Mouse (Mus musculus) embryonic facial prominence, embryonic 11.5 days (tissue): Measurements from ENCODE around the gene Ppp1r9a. TPM values are rescaled to one million over a fixed set of nuclear protein-coding genes. Genes with fewer than 3 reads are reported as not detected.

ENCODE experiments used
- ATAC-seq: fragments of 200-750 bp; cut with Nextera tagmentation; replicated peaks from 2 replicates; pipeline ENCODE4 v1.8.0; 2017; ENCODE audit warnings: low read depth; ENCODE audit not compliant: insufficient number of reproducible peaks, low FRiP score, low TSS enrichment
- DNase-seq: peaks from one replicate; pipeline ENCODE4 v3.0.0-alpha.2; 2015; ENCODE audit warnings: low spot score
- H3K27ac ChIP-seq: fragments of 300-500 bp; sonication (generic); replicated peaks from 2 replicates; pipeline ENCODE4 v1.5.1; 2014; ENCODE audit warnings: mild to moderate bottlenecking, low read depth, low read length, control low read depth
- H3K27me3 ChIP-seq: fragments of 300-500 bp; sonication (generic); 2 replicates; pipeline ENCODE4 v1.6.1; 2014; ENCODE audit warnings: mild to moderate bottlenecking, low read length, moderate library complexity, mixed read lengths; ENCODE audit not compliant: control insufficient read depth, insufficient read depth
- H3K36me3 ChIP-seq: fragments of 300-500 bp; sonication (generic); replicated peaks from 2 replicates; pipeline ENCODE4 v1.6.1; 2014; ENCODE audit warnings: low read depth, mild to moderate bottlenecking, low read length, moderate library complexity, mixed read lengths; ENCODE audit not compliant: control insufficient read depth, insufficient read depth
- H3K4me1 ChIP-seq: fragments of 300-500 bp; sonication (generic); 2 replicates; pipeline ENCODE4 v1.6.1; 2014; ENCODE audit warnings: low read length, mixed read lengths; ENCODE audit not compliant: control insufficient read depth, insufficient read depth
- H3K4me2 ChIP-seq: fragments of 300-500 bp; sonication (generic); 2 replicates; pipeline ENCODE4 v1.6.1; 2014; ENCODE audit warnings: low read depth, mild to moderate bottlenecking, control low read depth, low read length, moderate library complexity
- H3K4me3 ChIP-seq: fragments of 300-500 bp; sonication (generic); 2 replicates; pipeline ENCODE4 v1.5.1; 2014; ENCODE audit warnings: low read depth, low read length, control low read depth
- H3K9ac ChIP-seq: fragments of 300-500 bp; sonication (generic); replicated peaks from 2 replicates; pipeline ENCODE4 v1.6.1; 2014; ENCODE audit warnings: mild to moderate bottlenecking, control low read depth, low read length
- H3K9me3 ChIP-seq: fragments of 300-500 bp; sonication (generic); replicated peaks from 2 replicates; pipeline ENCODE4 v1.6.1; 2016; ENCODE audit warnings: mild to moderate bottlenecking, low read length, inconsistent platforms, mixed read lengths; ENCODE audit not compliant: control insufficient read depth
- WGBS: fragments of 180-500 bp; shearing (Covaris S2); extraction: QIAGEN DNeasy Blood & Tissue Kit; methylation state at CpG from one replicate; pipeline ENCODE4 v1.1.7; 2014; 5-methylcytosine and 5-hydroxymethylcytosine counted together
- polyA plus RNA-seq: library from polyadenylated mRNA; unstranded; fragments of >200 nt; fragmentation: Nextera tagmentation; extraction: Ambion mirVana; gene quantifications from 2 replicates; pipeline ENCODE4 v1.2.1, GENCODE M21; 2014

The Ppp1r9a gene
- polyA plus RNA-seq, 1 experiment from 2014 or later: 14.4 TPM

GRCm38 (mm10) chr6:5172571-5172970, 269.9 kb downstream of the Ppp1r9a start:
- WGBS: 72% methylated on average over 9 of the region's 9 CpGs
- no peak overlapping the region for H3K27ac ChIP-seq
- H3K9me3 ChIP-seq: no peaks in the 10 kb centered on the region
- no peak for DNase-seq
- no peaks in the 10 kb centered on the region for H3K27me3 ChIP-seq
- H3K4me1 ChIP-seq: no peaks in the 10 kb centered on the region
- no peaks in the 10 kb centered on the region for H3K36me3 ChIP-seq
- no peak overlapping the region for H3K4me3 ChIP-seq
- ATAC-seq: no peak
- no peak overlapping the region for H3K4me2 ChIP-seq
- no peak overlapping the region for H3K9ac ChIP-seq

GRCm38 (mm10) chr6:5174179-5174812, 271.6 kb downstream of the Ppp1r9a start:
- WGBS: 78% methylated on average over 10 of the region's 10 CpGs
- no peaks in the 10 kb centered on the region for H3K9me3 ChIP-seq
- ATAC-seq (no peak), DNase-seq (no peak)
- H3K4me2 ChIP-seq: no peak overlapping the region
- no peak overlapping the region for H3K4me3 ChIP-seq
- H3K27ac ChIP-seq: no peak overlapping the region
- H3K36me3 ChIP-seq: no peaks in the 10 kb centered on the region
- H3K27me3 ChIP-seq: no peaks in the 10 kb centered on the region
- H3K4me1 ChIP-seq: no peaks in the 10 kb centered on the region; the same call in 1 of the 2 replicates
- no peak overlapping the region for H3K9ac ChIP-seq

GRCm38 (mm10) chr6:5177967-5178891, 275.5 kb downstream of the Ppp1r9a start:
- Histone ChIP-seq H3K27ac (no peak overlapping the region), H3K4me3 (no peak overlapping the region)
- DNase-seq: peak; percentile 62

GRCm38 (mm10) chr6:5179189-5179588, 276.5 kb downstream of the Ppp1r9a start:
- no peaks in the 10 kb centered on the region for H3K27me3 ChIP-seq
- DNase-seq (no peak), ATAC-seq (no peak)
- H3K4me3 ChIP-seq: no peak overlapping the region
- no peak overlapping the region for H3K27ac ChIP-seq
- H3K9me3 ChIP-seq: no peaks in the 10 kb centered on the region
- H3K4me2 ChIP-seq: no peak overlapping the region
- no peaks in the 10 kb centered on the region; the same call in 1 of the 2 replicates for H3K4me1 ChIP-seq
- H3K9ac ChIP-seq: no peak overlapping the region
- WGBS: 70% methylated on average over 6 of the region's 6 CpGs
- no peaks in the 10 kb centered on the region for H3K36me3 ChIP-seq

More at GRCm38 (mm10) chr6:5177967-5178891, 275.5 kb downstream of the Ppp1r9a start:
- Histone ChIP-seq H3K27me3 (no peaks in the 10 kb centered on the region), H3K9ac (no peak overlapping the region), H3K4me1 (no peaks in the 10 kb centered on the region; the same call in 1 of the 2 replicates), H3K9me3 (no peaks in the 10 kb centered on the region), H3K4me2 (peak overlapping the region; percentile 29; the same call in 1 of the 2 replicates), H3K36me3 (no peaks in the 10 kb centered on the region)
- WGBS: 47% methylated on average over 19 of the region's 19 CpGs
- ATAC-seq: no peak; the same call in 1 of the 2 replicates

- 80% methylated on average over 5 of the region's 5 CpGs for WGBS
- Histone ChIP-seq H3K27ac (no peak overlapping the region), H3K4me2 (no peak overlapping the region), H3K9me3 (no peaks in the 10 kb centered on the region), H3K4me3 (no peak overlapping the region), H3K27me3 (no peaks in the 10 kb centered on the region), H3K4me1 (no peaks in the 10 kb centered on the region; the same call in 1 of the 2 replicates), H3K36me3 (no peaks in the 10 kb centered on the region), H3K9ac (no peak overlapping the region)
- ATAC-seq: no peak
- no peak for DNase-seq
Measured at GRCm38 (mm10) chr6:5180645-5181044, 277.9 kb downstream of the Ppp1r9a start.

- Histone ChIP-seq H3K27ac (no peak overlapping the region), H3K27me3 (no peaks in the 10 kb centered on the region), H3K9ac (no peak overlapping the region), H3K4me3 (no peak overlapping the region), H3K36me3 (no peaks in the 10 kb centered on the region), H3K4me1 (no peaks in the 10 kb centered on the region), H3K9me3 (no peaks in the 10 kb centered on the region), H3K4me2 (no peak overlapping the region)
- 72% methylated on average over 7 of the region's 7 CpGs for WGBS
- peak; percentile 44 for DNase-seq
- ATAC-seq: no peak
Measured at GRCm38 (mm10) chr6:5186229-5186950, 283.7 kb downstream of the Ppp1r9a start.

- DNase-seq: no peak
- Histone ChIP-seq H3K27me3 (no peaks in the 10 kb centered on the region), H3K4me3 (no peak overlapping the region), H3K27ac (no peak overlapping the region), H3K36me3 (no peaks in the 10 kb centered on the region), H3K4me1 (no peaks in the 10 kb centered on the region), H3K9ac (no peak overlapping the region), H3K4me2 (no peak overlapping the region), H3K9me3 (no peaks in the 10 kb centered on the region)
- WGBS: 83% methylated on average over 6 of the region's 6 CpGs
- no peak for ATAC-seq
Measured at GRCm38 (mm10) chr6:5187586-5187985, 284.9 kb downstream of the Ppp1r9a start.
